Mouse (Mus musculus) myocyte (in vitro differentiated cells): ENCODE results near the gene Dennd1a.

Experiments
- CEBPB ChIP-seq: IDR thresholded peaks from 2 replicates; pipeline ENCODE4 v1.6.1; 2011; ENCODE audit warnings: mild to moderate bottlenecking, moderate library complexity; ENCODE audit not compliant: poor library complexity, insufficient read depth, severe bottlenecking
- E2F4 ChIP-seq: IDR thresholded peaks from one replicate; pipeline ENCODE4 v1.6.1; 2011; ENCODE audit warnings: mild to moderate bottlenecking, control low read depth, moderate library complexity; ENCODE audit not compliant: insufficient read depth
- MAX ChIP-seq: IDR thresholded peaks from one replicate; pipeline ENCODE4 v1.6.1; 2011; ENCODE audit warnings: low read depth, mild to moderate bottlenecking, control low read depth
- MYOD1 ChIP-seq, 3 experiments: IDR thresholded peaks; one replicate each; pipeline ENCODE4 v1.6.1; 2011; ENCODE audit warnings: control low read depth in 2 of 3, low read depth in 2 of 3, mild to moderate bottlenecking in 2 of 3, moderate library complexity in 1 of 3; ENCODE audit not compliant: insufficient read length in 2 of 3, control insufficient read depth in 1 of 3
- MYOG ChIP-seq, 3 experiments: IDR thresholded peaks; one replicate each; pipeline ENCODE4 v1.6.1; 2011; ENCODE audit warnings: control low read depth in 2 of 3, low read depth in 2 of 3, mild to moderate bottlenecking in 2 of 3; ENCODE audit not compliant: insufficient read length in 2 of 3, control insufficient read depth in 1 of 3, insufficient read depth in 1 of 3
- POLR2A ChIP-seq: IDR thresholded peaks from one replicate; pipeline ENCODE4 v1.6.1; 2011; ENCODE audit warnings: low read depth, mild to moderate bottlenecking, control low read depth, moderate library complexity; ENCODE audit not compliant: insufficient read length
- POLR2AphosphoS2 ChIP-seq: IDR thresholded peaks from one replicate; pipeline ENCODE4 v1.6.1; 2011; ENCODE audit warnings: low read depth, control low read depth; ENCODE audit not compliant: insufficient read length
- REST ChIP-seq: IDR thresholded peaks from one replicate; pipeline ENCODE4 v1.6.1; 2011; ENCODE audit warnings: mild to moderate bottlenecking, control low read depth, moderate library complexity; ENCODE audit not compliant: insufficient read depth, insufficient read length
- SRF ChIP-seq: IDR thresholded peaks from one replicate; pipeline ENCODE4 v1.6.1; 2011; ENCODE audit warnings: low read depth; ENCODE audit not compliant: control insufficient read depth, insufficient read length
- TCF12 ChIP-seq: IDR thresholded peaks from one replicate; pipeline ENCODE4 v1.6.1; 2011; ENCODE audit warnings: mild to moderate bottlenecking, control low read depth; ENCODE audit not compliant: poor library complexity, insufficient read depth, severe bottlenecking
- TCF3 ChIP-seq: IDR thresholded peaks from one replicate; pipeline ENCODE4 v1.6.1; 2011; ENCODE audit warnings: low read depth, control low read depth; ENCODE audit not compliant: insufficient read length
- USF1 ChIP-seq: IDR thresholded peaks from one replicate; pipeline ENCODE4 v1.6.1; 2011; ENCODE audit warnings: low read depth, mild to moderate bottlenecking, control low read depth, moderate library complexity

DNA sequence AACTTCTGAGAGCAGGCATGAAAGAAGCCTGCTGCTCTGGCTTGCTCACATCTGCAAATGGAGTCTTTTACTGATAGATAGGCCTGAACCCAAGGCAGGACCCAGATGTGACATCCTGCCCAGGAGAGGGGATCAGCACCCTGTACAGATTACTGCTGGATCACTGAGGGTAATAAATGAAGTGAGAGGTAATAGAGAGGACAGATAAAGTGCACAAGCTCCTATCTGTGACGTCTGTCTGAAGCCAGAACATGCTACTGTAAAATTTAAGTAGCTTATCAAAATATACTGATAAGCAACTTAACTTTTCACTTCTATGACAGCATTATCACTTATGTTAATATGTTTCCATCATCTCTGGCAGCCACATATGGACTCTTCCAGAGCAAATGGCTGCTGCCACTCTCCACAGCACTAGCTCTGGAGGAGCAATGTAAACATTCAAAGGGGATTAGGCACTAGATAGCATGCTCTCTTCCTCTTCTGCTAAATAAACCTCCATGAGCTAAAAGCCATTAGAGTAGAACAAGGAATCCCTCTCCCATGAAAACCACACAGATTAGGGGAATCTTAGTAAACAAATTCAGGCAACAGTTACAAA, 235.6 kb downstream of the Dennd1a start:
- TF ChIP-seq POLR2A (no peak), E2F4 (no peak), TCF12 (no peak), MYOD1 (IDR thresholded peaks at IDR 0.05; ENCODE audit: control insufficient read depth in 1 of 3, insufficient read length in 2 of 3, low read depth in 2 of 3) (no peak), POLR2AphosphoS2 (no peak), MYOG (IDR thresholded peaks at IDR 0.05; ENCODE audit: control insufficient read depth in 1 of 3, insufficient read depth in 1 of 3, insufficient read length in 2 of 3, low read depth in 2 of 3) (no peak), MAX (no peak), USF1 (no peak), REST (no peak), CEBPB (no peak), TCF3 (no peak), SRF (no peak)
